In the genomic region with DNA sequence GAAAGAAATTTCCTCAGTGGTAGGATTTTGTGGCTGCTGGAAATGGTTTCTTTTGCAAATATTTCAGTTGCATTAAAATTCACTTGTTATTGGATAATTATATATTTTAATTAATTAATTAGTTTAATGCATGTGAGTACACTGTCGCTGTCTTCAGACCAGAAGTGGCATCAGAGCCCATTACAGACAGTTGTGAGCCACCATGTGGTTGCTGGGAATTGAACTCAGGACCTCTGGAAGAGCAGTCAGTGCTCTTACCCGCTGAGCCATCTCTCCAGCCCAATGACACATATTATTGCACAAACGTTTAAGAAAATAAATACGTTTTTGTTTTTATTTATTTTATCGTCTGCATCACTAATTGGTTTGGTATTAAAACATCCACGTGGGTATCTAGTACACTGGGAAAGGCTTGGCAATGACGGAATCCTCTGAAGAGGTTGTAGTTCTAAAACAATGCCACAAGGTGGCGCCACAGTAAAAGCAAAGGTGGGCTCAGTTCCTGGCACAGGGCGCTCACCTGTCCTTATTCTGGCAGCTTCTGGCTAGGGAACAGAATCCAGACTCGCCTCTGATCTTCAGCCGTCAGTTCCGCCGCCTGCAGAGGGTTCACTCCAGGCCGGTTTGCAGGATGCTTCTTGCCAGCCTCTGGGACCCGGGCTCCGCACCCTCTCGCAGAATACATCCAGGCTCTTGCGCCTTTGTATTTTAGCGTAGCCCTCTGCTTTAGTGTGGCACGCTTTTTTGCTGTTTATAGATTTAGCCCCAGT, we compare ENCODE assay signal across 8 mouse cellular contexts. TPM values are rescaled to one million over a fixed set of nuclear protein-coding genes. Genes with fewer than 3 reads are reported as not detected.
DNase-seq lines count a peak whose midpoint lies in the region; ATAC-seq and TF ChIP-seq lines count a peak whose summit lies in the region.

No protein-coding gene starts in this region.

- H3K4me3 ChIP-seq in brown adipose tissue, adult 24 weeks (ENCODE audit: insufficient read depth, low read depth, low read length), result peak overlapping the region; percentile 44
- peak overlapping the region; percentile 55 for H3K4me3 ChIP-seq in heart, embryonic 13.5 days
- H3K4me3 ChIP-seq in kidney, postnatal 0 days (replicated peaks; ENCODE audit: low read depth, low read length), result peak overlapping the region; percentile 41
- no peak overlapping the region for H3K4me3 ChIP-seq in liver, adult 2 months (ENCODE audit: insufficient read depth, low read depth, low read length)
- peak overlapping the region; percentile 39 for H3K4me3 ChIP-seq in stomach, embryonic 14.5 days (ENCODE audit: low read depth, low read length)

- TF ChIP-seq CTCF in kidney, postnatal 0 days (IDR thresholded peaks at IDR 0.05; ENCODE audit: low read depth), result peak; percentile 88
- peak; percentile 83 for TF ChIP-seq CTCF in liver, adult 2 months (IDR thresholded peaks at IDR 0.05; ENCODE audit: low read depth, low read length)

- H3K9me3 ChIP-seq in heart, embryonic 13.5 days, result no peaks in the 10 kb centered on the region
- H3K9me3 ChIP-seq in kidney, postnatal 0 days (replicated peaks; ENCODE audit: low read length), result no peaks in the 10 kb centered on the region
- H3K9me3 ChIP-seq in stomach, embryonic 14.5 days (ENCODE audit: control insufficient read depth, low read depth, low read length), result no peaks in the 10 kb centered on the region

- H3K27me3 ChIP-seq in heart, embryonic 13.5 days (replicated peaks), result peaks cover 20% of the 10 kb centered on the region
- no peaks in the 10 kb centered on the region for H3K27me3 ChIP-seq in kidney, postnatal 0 days (ENCODE audit: insufficient read depth, low read length)
- H3K27me3 ChIP-seq in liver, adult 2 months (ENCODE audit: control insufficient read depth, insufficient read depth, low read length), result no peaks in the 10 kb centered on the region
- H3K27me3 ChIP-seq in stomach, embryonic 14.5 days (ENCODE audit: control insufficient read depth, insufficient read depth, low read length), result no peaks in the 10 kb centered on the region

- H3K36me3 ChIP-seq in heart, embryonic 13.5 days, result no peaks in the 10 kb centered on the region
- no peaks in the 10 kb centered on the region for H3K36me3 ChIP-seq in kidney, postnatal 0 days (ENCODE audit: insufficient read depth, low read length)
- H3K36me3 ChIP-seq in liver, adult 2 months (ENCODE audit: control insufficient read depth, insufficient read depth, low read length), result no peaks in the 10 kb centered on the region
- no peaks in the 10 kb centered on the region for H3K36me3 ChIP-seq in stomach, embryonic 14.5 days (ENCODE audit: control insufficient read depth, insufficient read depth, low read length)

- peak overlapping the region; percentile 89 for H3K4me2 ChIP-seq in heart, embryonic 13.5 days
- peak overlapping the region; percentile 96 for H3K4me2 ChIP-seq in kidney, postnatal 0 days (ENCODE audit: low read length)
- peak overlapping the region; percentile 88 for H3K4me2 ChIP-seq in stomach, embryonic 14.5 days (replicated peaks; ENCODE audit: low read depth, low read length)

- H3K79me2 ChIP-seq in liver, adult 2 months (ENCODE audit: control insufficient read depth, insufficient read depth, low read length), result no peaks in the 10 kb centered on the region

- H3K27ac ChIP-seq in brown adipose tissue, adult 24 weeks (replicated peaks; ENCODE audit: low read depth, low read length), result no peak overlapping the region
- no peak overlapping the region for H3K27ac ChIP-seq in heart, embryonic 13.5 days (replicated peaks)
- no peak overlapping the region for H3K27ac ChIP-seq in kidney, postnatal 0 days
- H3K27ac ChIP-seq in liver, adult 2 months (replicated peaks; ENCODE audit: insufficient read depth, low read depth, low read length), result no peak overlapping the region
- no peak overlapping the region for H3K27ac ChIP-seq in stomach, embryonic 14.5 days (ENCODE audit: low read length)

- no peak for TF ChIP-seq POLR2A in liver, adult 2 months (IDR thresholded peaks at IDR 0.05; ENCODE audit: extremely low read depth, insufficient read depth, low read length)

- peak overlapping the region; percentile 74 for H3K9ac ChIP-seq in heart, embryonic 13.5 days
- peak overlapping the region; percentile 49 for H3K9ac ChIP-seq in kidney, postnatal 0 days (ENCODE audit: low read depth, low read length)
- no peak overlapping the region for H3K9ac ChIP-seq in liver, adult 2 months (ENCODE audit: low read depth, low read length)
- peak overlapping the region; percentile 15; the same call in 1 of the 2 replicates for H3K9ac ChIP-seq in stomach, embryonic 14.5 days (replicated peaks; ENCODE audit: low read depth, low read length)

- WGBS in heart, embryonic 13.5 days, result 4% methylated on average over 20 of the region's 20 CpGs
- 3% methylated on average over 20 of the region's 20 CpGs for WGBS in kidney, postnatal 0 days
- 4% methylated on average over 20 of the region's 20 CpGs for WGBS in liver, adult 2 months
- WGBS in stomach, embryonic 14.5 days, result 3% methylated on average over 20 of the region's 20 CpGs

- peak; percentile 63 to 74 for DNase-seq in CD8-positive naive resting alpha-beta T cell, adult 2 months (ENCODE audit: low read depth in 2 of 2, low spot score in 2 of 2)
- peak; percentile 10 for DNase-seq in fat pad, adult 2 months (ENCODE audit: extremely low read depth, low read depth, low spot score)
- peak; percentile 85 for DNase-seq in kidney, postnatal 0 days (ENCODE audit: low spot score)
- DNase-seq in liver, adult 2 months (ENCODE audit: extremely low read depth, low read depth, low spot score), result peak; percentile 80
- DNase-seq in naive thymus-derived CD4-positive, alpha-beta T cell, adult 2 months (ENCODE audit: low read depth), result peak; percentile 84

- no peaks in the 10 kb centered on the region for H3K4me1 ChIP-seq in brown adipose tissue, adult 24 weeks (ENCODE audit: control insufficient read depth, insufficient read depth, insufficient read length, low read length)
- H3K4me1 ChIP-seq in heart, embryonic 13.5 days, result peaks cover 5% of the 10 kb centered on the region; the same call in 1 of the 2 replicates
- 0 out of 2 replicates have a peak, but pooled peaks cover 4% of the 10 kb centered on the region for H3K4me1 ChIP-seq in kidney, postnatal 0 days (replicated peaks; ENCODE audit: insufficient read depth, low read length)
- H3K4me1 ChIP-seq in liver, adult 2 months (ENCODE audit: control insufficient read depth, insufficient read depth, low read length), result peaks cover 9% of the 10 kb centered on the region; the same call in 1 of the 2 replicates
- no peaks in the 10 kb centered on the region for H3K4me1 ChIP-seq in stomach, embryonic 14.5 days (ENCODE audit: control insufficient read depth, insufficient read depth, low read length)

- ATAC-seq in heart, embryonic 13.5 days (ENCODE audit: extremely low read depth, insufficient number of reproducible peaks, low FRiP score, low TSS enrichment), result peak; percentile 43; the same call in 1 of the 2 replicates
- ATAC-seq in kidney, postnatal 0 days (replicated peaks; ENCODE audit: low FRiP score, low read depth), result peak; percentile 41
- peak; percentile 59; the same call in 1 of the 2 replicates for ATAC-seq in stomach, embryonic 14.5 days (ENCODE audit: insufficient number of reproducible peaks, insufficient read depth, low FRiP score, low read depth)

RNA-seq across cellular contexts. Expression of a gene that starts 23.0 kb away (rescaled TPM):
- polyA plus RNA-seq in brown adipose tissue, adult 24 weeks (2012; ENCODE audit: insufficient read depth, insufficient read length, missing spikeins), result not detected in 2 replicates
- 0.31 and 0.34 TPM in 2 replicates for polyA plus RNA-seq in heart, embryonic 13.5 days (2015; fragmentation: Nextera tagmentation; extraction: Ambion mirVana)
- 0.17 and 0.51 TPM in 2 replicates for polyA plus RNA-seq in kidney, postnatal 0 days (2015; fragmentation: Nextera tagmentation; extraction: Ambion mirVana)
- 14.8 and 15.2 TPM in 2 replicates for total RNA-seq in liver, adult 2 months (2014; rRNA removed)
- 18.1 and 24.4 TPM in 2 replicates for polyA plus RNA-seq in liver, adult 2 months (2012; rRNA removed)
- 0.29 and 0.78 TPM in 2 replicates for polyA plus RNA-seq in stomach, embryonic 14.5 days (2014; fragmentation: Nextera tagmentation; extraction: Ambion mirVana)

Comparison
In these comparisons a context has a peak if more than half of its experiments do, and no peak if none do; other contexts are left out.
1. DNase-seq: peak in every context shown above with its lines; median percentile 85 in kidney, postnatal 0 days; 84 in naive thymus-derived CD4-positive, alpha-beta T cell, adult 2 months; 80 in liver, adult 2 months; 68 in CD8-positive naive resting alpha-beta T cell, adult 2 months; 10 in fat pad, adult 2 months.
2. RNA of a gene that starts 23.0 kb away (polyA plus RNA-seq): 18.1 to 24.4 TPM in liver, adult 2 months; 0.17 to 0.51 TPM in kidney, postnatal 0 days, 0.31 to 0.34 TPM in heart, embryonic 13.5 days, 0.29 to 0.78 TPM in stomach, embryonic 14.5 days and not detected in brown adipose tissue, adult 24 weeks; every median in the first group is over 10 times any median in the second.
3. Peak in every context shown above with its lines, with median percentiles within 50 percentile points of each other: ATAC-seq and H3K4me2 ChIP-seq.